Mouse (Mus musculus) layer of hippocampus, adult 9-11 months (tissue): ENCODE data around the gene L3hypdh.
A peak's percentile ranks its signal among the peaks of the same experiment; 100 is the strongest.

Experiments used
- DNase-seq: peaks from one replicate; pipeline ENCODE4 v3.0.0; 2022

The L3hypdh gene

DNA sequence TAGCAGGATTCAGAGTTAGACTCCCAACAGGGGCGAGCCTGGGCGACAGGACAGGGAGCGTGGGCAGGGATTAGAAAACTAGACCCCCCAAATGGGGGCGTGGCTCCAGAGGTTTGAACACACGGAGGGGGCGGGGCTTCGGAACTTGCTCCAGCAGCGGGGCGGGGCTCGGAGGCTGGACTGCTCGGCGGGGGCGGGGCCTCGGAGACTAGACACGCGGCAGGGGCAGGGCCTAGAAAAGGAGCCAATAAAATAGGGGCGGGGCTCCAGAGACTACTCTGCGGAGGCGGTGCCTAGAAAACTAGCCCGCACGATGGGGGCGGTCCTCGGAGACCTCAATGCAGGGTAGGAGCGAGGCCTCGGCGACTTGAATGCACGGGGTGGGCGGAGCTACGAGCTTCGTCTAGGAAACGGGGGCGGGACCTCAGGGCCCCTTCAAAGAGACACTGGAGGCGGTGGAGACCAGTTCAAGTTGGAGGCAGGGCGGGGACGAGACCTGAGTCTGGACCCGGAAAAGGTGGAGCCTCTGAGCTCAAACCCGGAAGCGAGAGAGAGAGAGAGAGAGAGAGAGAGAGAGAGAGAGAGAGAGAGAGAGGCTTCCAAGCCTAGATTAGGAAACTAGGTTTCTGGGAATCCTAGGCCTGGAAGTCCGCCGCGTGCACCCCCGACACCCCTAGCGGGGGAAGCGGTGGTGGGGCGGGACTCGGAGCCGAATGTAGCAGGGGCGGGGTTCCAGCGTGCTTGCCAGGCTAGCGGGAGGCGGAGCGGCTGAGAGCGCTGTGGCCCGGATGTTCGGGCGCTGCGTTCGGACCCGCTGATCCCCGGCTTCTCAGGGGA lies at the start of gene L3hypdh, which contains the start of gene Jkamp:
TSS of gene L3hypdh (minus strand) at position 111 of the 837 bp plus-strand sequence.
TSS of gene Jkamp (plus strand) at position 261 of the 837 bp plus-strand sequence.
- DNase-seq = peak; percentile 100

- DNase-seq = no peak
Observed at GRCm38 (mm10) chr12:72129203-72129602, 44.0 kb upstream of the L3hypdh start.

- no peak for DNase-seq
Observed at GRCm38 (mm10) chr12:72115686-72116345, 30.6 kb upstream of the L3hypdh start.

GRCm38 (mm10) chr12:72115126-72115525 lies 29.9 kb upstream of the L3hypdh start:
- DNase-seq = no peak

GRCm38 (mm10) chr12:72104525-72105281 lies 19.5 kb upstream of the L3hypdh start:
- DNase-seq = peak; percentile 48

DNA sequence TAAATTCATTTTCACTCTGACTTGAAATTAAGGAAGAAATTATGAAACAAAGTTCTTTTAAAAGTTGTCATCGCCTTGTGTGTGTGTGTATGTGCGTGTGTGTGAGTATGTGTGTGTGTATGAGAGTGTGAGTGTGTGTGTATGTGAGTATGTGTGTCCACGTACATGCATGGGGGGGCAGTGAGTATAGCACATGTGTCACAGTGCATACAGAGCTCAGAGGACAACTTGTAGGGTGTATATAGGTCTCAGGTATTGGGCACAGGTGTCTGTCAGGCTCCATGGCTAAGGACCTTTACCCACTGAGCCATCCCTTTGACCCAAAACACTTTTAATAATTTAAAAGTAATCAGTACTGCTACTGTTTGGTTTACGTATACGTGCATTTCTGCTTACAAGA lies 18.8 kb upstream of the L3hypdh start:
- no peak for DNase-seq

DNA sequence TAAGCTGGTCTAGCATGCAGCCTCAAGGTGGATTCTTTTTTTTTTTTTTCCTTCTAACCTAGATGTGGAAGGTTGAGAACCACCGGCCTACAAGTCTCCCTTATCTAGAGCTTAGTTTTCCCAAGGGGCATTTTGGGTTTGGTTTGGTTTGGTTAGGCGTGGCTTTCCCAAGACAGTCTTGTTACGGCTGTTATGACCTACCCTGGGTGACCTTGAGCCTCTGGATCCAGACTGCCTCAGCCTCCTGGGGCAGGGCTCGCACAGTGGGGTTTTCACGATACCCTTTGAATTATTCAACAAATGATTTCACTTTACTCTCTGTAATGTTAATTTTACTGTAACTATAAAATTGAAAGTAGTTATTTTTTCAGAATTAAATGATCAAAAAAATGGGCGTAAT lies 17.5 kb upstream of the L3hypdh start:
- no peak for DNase-seq

GRCm38 (mm10) chr12:72096966-72097365 lies 11.7 kb upstream of the L3hypdh start:
- DNase-seq = no peak

GRCm38 (mm10) chr12:72089802-72090201 lies 4.6 kb upstream of the L3hypdh start:
- no peak for DNase-seq

DNA sequence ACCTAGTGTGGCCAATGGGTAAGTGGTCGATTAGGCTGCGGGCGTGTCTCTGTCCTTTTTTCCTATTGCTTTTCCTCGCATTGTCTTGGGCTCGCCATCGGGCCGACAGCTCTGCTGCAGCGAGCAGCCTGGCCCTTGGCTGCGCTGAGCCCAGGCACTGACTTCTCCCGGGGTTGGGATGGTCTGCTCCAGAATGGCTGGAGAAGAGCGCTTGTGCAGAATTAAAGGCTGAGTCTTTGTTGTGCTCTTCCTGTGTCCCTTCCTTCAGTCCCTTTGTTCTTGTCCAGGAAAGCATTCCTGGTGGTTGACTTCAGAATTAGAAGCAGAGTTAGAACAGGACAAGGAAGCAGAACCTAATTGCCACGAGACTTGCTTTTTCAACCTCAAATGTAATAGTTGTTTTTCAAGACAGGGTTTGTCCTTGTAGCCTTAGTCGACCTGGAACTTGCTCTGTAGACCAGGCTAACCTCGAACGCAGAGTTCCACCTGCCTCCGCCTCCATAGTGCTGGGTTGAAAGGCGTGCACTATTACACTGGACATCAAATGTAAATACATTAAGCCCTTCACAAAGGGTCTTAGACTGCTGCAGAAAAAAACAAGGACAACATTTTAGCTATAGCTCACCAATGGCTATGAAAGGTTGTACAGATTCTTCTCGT lies 1.1 kb upstream of the L3hypdh start:
- no peak for DNase-seq

- no peak for DNase-seq
Observed at GRCm38 (mm10) chr12:72085024-72085328, 263 bp downstream of the L3hypdh start.

- no peak for DNase-seq
Observed at GRCm38 (mm10) chr12:72084261-72085023, 797 bp downstream of the L3hypdh start.

DNA sequence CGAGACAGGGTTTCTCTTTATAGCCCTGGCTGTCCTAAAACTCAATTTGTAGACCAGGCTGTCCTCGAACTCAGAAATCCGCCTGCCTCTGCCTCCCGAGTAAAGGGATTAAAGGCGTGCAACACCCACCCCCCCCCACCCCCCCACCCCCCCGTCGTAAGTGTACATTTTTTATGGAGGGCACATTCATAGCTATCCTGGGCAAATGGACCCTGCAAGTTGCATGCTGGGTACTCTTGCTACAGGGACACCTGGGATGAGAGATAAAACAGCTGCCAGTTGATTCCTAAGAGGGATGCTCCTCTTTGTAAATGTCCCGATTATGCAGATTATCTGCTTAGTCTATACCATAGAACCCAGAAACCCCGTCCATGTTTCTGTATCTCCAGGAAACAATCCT lies 2.0 kb downstream of the L3hypdh start:
- no peak for DNase-seq

DNA sequence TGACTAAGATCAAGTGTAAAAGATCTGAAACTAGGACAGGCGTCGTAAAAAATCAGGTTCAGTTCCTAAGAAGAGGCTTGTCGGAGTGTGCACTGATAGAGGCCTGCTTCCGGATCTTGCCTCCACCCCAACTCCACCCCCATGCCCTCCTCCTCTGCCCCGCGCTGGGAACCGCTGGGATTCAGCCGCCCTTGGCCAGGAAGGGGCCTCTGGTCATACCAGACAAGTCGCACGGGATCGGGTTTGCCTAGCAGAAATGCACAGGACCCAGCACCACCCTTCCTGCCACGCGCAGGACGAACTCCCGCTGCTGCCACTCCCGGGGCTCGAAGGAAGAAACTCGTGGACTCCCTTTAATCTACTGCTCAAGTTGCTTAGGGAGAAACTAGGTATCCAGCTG lies 2.9 kb downstream of the L3hypdh start:
- DNase-seq = no peak

GRCm38 (mm10) chr12:72081961-72082360 lies 3.3 kb downstream of the L3hypdh start:
- DNase-seq = no peak

GRCm38 (mm10) chr12:72078248-72078647 lies 7.0 kb downstream of the L3hypdh start:
- DNase-seq = no peak

DNA sequence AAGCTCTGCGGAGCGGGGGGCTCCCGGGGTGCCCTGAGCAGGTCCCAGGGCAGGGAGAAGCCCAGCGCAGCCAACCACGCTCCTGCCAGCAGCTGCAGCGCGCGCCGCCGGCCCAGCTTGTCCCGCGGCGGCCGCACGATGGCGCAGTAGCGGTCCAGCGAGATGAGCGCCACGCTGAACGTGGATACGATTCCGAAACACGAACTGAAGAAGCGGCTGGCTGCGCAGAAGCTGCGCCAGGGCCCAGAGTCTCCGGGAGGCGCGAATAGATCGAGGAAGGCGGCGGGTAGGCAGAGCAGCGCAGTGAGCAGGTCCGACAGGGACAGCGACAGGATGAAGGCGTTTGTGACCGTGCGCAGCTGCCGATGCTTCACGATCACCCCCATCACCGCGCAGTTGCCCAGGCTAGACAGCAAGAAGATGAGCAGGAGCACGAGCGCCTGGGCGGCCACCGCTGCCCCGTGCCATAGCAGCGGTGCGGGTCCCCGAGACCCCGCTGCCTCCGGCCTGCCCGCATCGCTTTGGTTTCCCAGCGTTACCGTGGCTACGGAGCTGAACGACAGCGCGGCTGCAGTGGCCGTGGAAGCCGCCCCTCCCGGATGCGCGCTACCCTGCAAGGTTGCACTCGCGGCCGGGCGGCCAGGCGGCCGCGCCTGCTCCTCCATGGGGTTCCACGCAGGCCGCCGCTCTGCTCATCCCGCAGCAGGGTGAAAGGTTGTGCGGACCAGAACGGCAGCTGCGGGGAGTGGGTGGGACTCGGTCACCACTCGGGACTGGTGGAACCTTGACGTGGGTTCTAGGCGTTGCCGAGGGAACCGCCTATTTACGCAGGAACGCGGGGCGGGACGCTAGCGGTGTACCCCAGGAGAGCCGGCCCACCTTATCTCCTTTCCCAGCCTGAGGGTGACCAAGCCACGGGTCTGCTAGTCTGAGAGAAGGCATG lies 14.6 kb downstream of the L3hypdh start, which contains the start of gene Gpr135:
TSS of gene Gpr135 (minus strand) at position 799 of the 943 bp plus-strand sequence.
- DNase-seq = peak; percentile 87

GRCm38 (mm10) chr12:72069626-72070326 lies 15.5 kb downstream of the L3hypdh start:
- DNase-seq = no peak

- no peak for DNase-seq
Observed at GRCm38 (mm10) chr12:72057780-72058179, 27.5 kb downstream of the L3hypdh start.

DNA sequence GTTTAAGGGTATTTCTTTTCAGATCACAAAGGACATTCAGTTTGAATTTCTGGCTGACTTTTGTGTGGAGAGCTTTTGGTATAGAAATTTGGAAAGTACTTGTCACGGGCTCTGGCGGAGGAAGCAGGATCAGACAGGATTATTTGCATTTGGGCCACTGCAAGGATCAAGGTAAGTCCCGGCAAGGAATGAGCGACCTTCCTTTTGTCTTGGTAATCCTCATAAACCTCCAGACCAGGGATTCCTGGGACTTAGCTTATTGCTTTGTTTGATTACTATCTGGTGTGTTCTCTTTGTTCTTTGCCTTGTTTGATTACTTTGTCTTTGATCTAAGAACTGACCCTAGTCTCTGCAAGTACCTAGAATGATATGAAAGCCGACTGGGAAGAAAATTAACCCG lies 31.4 kb downstream of the L3hypdh start:
- DNase-seq = no peak
